Mouse (Mus musculus): ENCODE data around the gene Sec61b. TPM values are rescaled to one million over a fixed set of nuclear protein-coding genes. Genes with fewer than 3 reads are reported as not detected.

Sec61b gene
- 253 and 291 TPM in 2 replicates for polyA plus RNA-seq (2015; fragmentation: Nextera tagmentation; extraction: Ambion mirVana)

GRCm38 (mm10) chr4:47473968-47474729, at the start of gene Sec61b, which contains the start of gene Alg2:
Gene Sec61b (plus strand): TSS chr4:47474658.
Gene Alg2 (minus strand): TSS chr4:47474333.
- peaks cover 11% of the 10 kb centered on the region; the same call in 1 of the 2 replicates for H3K9me3 ChIP-seq
- ATAC-seq (ENCODE audit: low read depth) = peak; percentile 98
- H3K27me3 ChIP-seq = no peaks in the 10 kb centered on the region
- H3K4me2 ChIP-seq = peak within 1 kb of the TSS; percentile 70
- H3K4me1 ChIP-seq (replicated peaks) = peaks cover 39% of the 10 kb centered on the region
- H3K4me3 ChIP-seq = peak within 1 kb of the TSS; percentile 89
- peak within 1 kb of the TSS; percentile 99 for H3K27ac ChIP-seq (replicated peaks)
- under 1% methylated on average over 55 of the region's 58 CpGs for WGBS
- H3K36me3 ChIP-seq = peaks cover 65% of the 10 kb centered on the region
- peak within 1 kb of the TSS; percentile 95 for H3K9ac ChIP-seq

GRCm38 (mm10) chr4:47425247-47425830, 49.1 kb upstream of the Sec61b start:
- Histone ChIP-seq H3K9me3 (no peaks in the 10 kb centered on the region; the same call in 1 of the 2 replicates), H3K36me3 (no peaks in the 10 kb centered on the region), H3K4me2 (no peak overlapping the region), H3K4me1 (replicated peaks) (peaks cover 17% of the 10 kb centered on the region), H3K27me3 (peaks cover 23% of the 10 kb centered on the region), H3K9ac (no peak overlapping the region), H3K27ac (replicated peaks) (no peak overlapping the region), H3K4me3 (no peak overlapping the region)
- no peak for ATAC-seq (ENCODE audit: low read depth)
- WGBS = 73% methylated on average over 5 of the region's 16 CpGs

- Histone ChIP-seq H3K27ac (replicated peaks) (no peak overlapping the region), H3K36me3 (no peaks in the 10 kb centered on the region), H3K4me1 (replicated peaks) (peaks cover 17% of the 10 kb centered on the region), H3K9ac (no peak overlapping the region), H3K27me3 (peaks cover 28% of the 10 kb centered on the region), H3K4me3 (no peak overlapping the region), H3K9me3 (no peaks in the 10 kb centered on the region; the same call in 1 of the 2 replicates), H3K4me2 (no peak overlapping the region)
- ATAC-seq (ENCODE audit: low read depth) = no peak
- 71% methylated on average over 3 of the region's 3 CpGs for WGBS
Observed at GRCm38 (mm10) chr4:47427606-47428005, 46.9 kb upstream of the Sec61b start.

GRCm38 (mm10) chr4:47430557-47430956, 43.9 kb upstream of the Sec61b start:
- H3K4me2 ChIP-seq = no peak overlapping the region
- no peak overlapping the region for H3K4me3 ChIP-seq
- WGBS = 75% methylated on average over 6 of the region's 6 CpGs
- ATAC-seq (ENCODE audit: low read depth) = no peak
- peaks cover 28% of the 10 kb centered on the region for H3K27me3 ChIP-seq
- H3K36me3 ChIP-seq = no peaks in the 10 kb centered on the region
- peaks cover 20% of the 10 kb centered on the region for H3K4me1 ChIP-seq (replicated peaks)
- no peak overlapping the region for H3K9ac ChIP-seq
- no peaks in the 10 kb centered on the region; the same call in 1 of the 2 replicates for H3K9me3 ChIP-seq
- H3K27ac ChIP-seq (replicated peaks) = no peak overlapping the region

- 87% methylated on average over 5 of the region's 5 CpGs for WGBS
Observed at GRCm38 (mm10) chr4:47431081-47431480, 43.4 kb upstream of the Sec61b start.

GRCm38 (mm10) chr4:47432766-47433165, 41.7 kb upstream of the Sec61b start:
- H3K27ac ChIP-seq (replicated peaks) = no peak overlapping the region
- H3K36me3 ChIP-seq = no peaks in the 10 kb centered on the region
- peaks cover 40% of the 10 kb centered on the region for H3K4me1 ChIP-seq (replicated peaks)
- H3K9me3 ChIP-seq = no peaks in the 10 kb centered on the region; the same call in 1 of the 2 replicates
- 74% methylated on average over 6 of the region's 7 CpGs for WGBS
- no peak for ATAC-seq (ENCODE audit: low read depth)
- peaks cover 16% of the 10 kb centered on the region for H3K27me3 ChIP-seq
- no peak overlapping the region for H3K4me2 ChIP-seq
- no peak overlapping the region for H3K9ac ChIP-seq
- no peak overlapping the region for H3K4me3 ChIP-seq

More at GRCm38 (mm10) chr4:47431081-47431480, 43.4 kb upstream of the Sec61b start:
- peaks cover 28% of the 10 kb centered on the region for H3K27me3 ChIP-seq
- H3K27ac ChIP-seq (replicated peaks) = no peak overlapping the region
- no peak overlapping the region for H3K9ac ChIP-seq
- no peak overlapping the region for H3K4me2 ChIP-seq
- H3K36me3 ChIP-seq = no peaks in the 10 kb centered on the region
- H3K9me3 ChIP-seq = no peaks in the 10 kb centered on the region; the same call in 1 of the 2 replicates
- H3K4me1 ChIP-seq (replicated peaks) = peaks cover 26% of the 10 kb centered on the region
- no peak overlapping the region for H3K4me3 ChIP-seq
- no peak for ATAC-seq (ENCODE audit: low read depth)

- H3K27ac ChIP-seq (replicated peaks) = no peak overlapping the region
- H3K36me3 ChIP-seq = no peaks in the 10 kb centered on the region
- no peak overlapping the region for H3K4me2 ChIP-seq
- H3K4me1 ChIP-seq (replicated peaks) = peaks cover 56% of the 10 kb centered on the region
- H3K27me3 ChIP-seq = peaks cover 4% of the 10 kb centered on the region; the same call in 1 of the 2 replicates
- 63% methylated on average over 12 of the region's 12 CpGs for WGBS
- H3K4me3 ChIP-seq = no peak overlapping the region
- H3K9ac ChIP-seq = no peak overlapping the region
- no peaks in the 10 kb centered on the region for H3K9me3 ChIP-seq
- no peak for ATAC-seq (ENCODE audit: low read depth)
Observed at GRCm38 (mm10) chr4:47435131-47435530, 39.3 kb upstream of the Sec61b start.

GRCm38 (mm10) chr4:47435566-47436360, 38.7 kb upstream of the Sec61b start:
- ATAC-seq (ENCODE audit: low read depth) = no peak
- Histone ChIP-seq H3K27ac (replicated peaks) (peak overlapping the region; percentile 39), H3K36me3 (no peaks in the 10 kb centered on the region), H3K9ac (no peak overlapping the region), H3K27me3 (peaks cover 4% of the 10 kb centered on the region; the same call in 1 of the 2 replicates), H3K9me3 (no peaks in the 10 kb centered on the region), H3K4me3 (no peak overlapping the region), H3K4me2 (0 out of 2 replicates have a peak overlapping the region, but pooled peaks have one; percentile 0), H3K4me1 (replicated peaks) (peaks cover 62% of the 10 kb centered on the region)
- 42% methylated on average over 28 of the region's 28 CpGs for WGBS

GRCm38 (mm10) chr4:47437365-47438340, 36.8 kb upstream of the Sec61b start:
- H3K4me3 ChIP-seq = peak overlapping the region; percentile 46
- no peaks in the 10 kb centered on the region for H3K27me3 ChIP-seq
- WGBS = 2% methylated on average over 33 of the region's 33 CpGs
- H3K9ac ChIP-seq = peak overlapping the region; percentile 82
- peak overlapping the region; percentile 83 for H3K27ac ChIP-seq (replicated peaks)
- peak overlapping the region; percentile 86 for H3K4me2 ChIP-seq
- ATAC-seq (ENCODE audit: low read depth) = peak; percentile 87
- H3K4me1 ChIP-seq (replicated peaks) = peaks cover 66% of the 10 kb centered on the region
- H3K9me3 ChIP-seq = no peaks in the 10 kb centered on the region
- no peaks in the 10 kb centered on the region for H3K36me3 ChIP-seq

GRCm38 (mm10) chr4:47438956-47439355, 35.5 kb upstream of the Sec61b start:
- H3K4me1 ChIP-seq (replicated peaks) = peaks cover 59% of the 10 kb centered on the region
- 73% methylated on average over 6 of the region's 6 CpGs for WGBS
- no peak overlapping the region for H3K27ac ChIP-seq (replicated peaks)

GRCm38 (mm10) chr4:47440951-47441350, 33.5 kb upstream of the Sec61b start:
- no peaks in the 10 kb centered on the region for H3K27me3 ChIP-seq
- H3K4me2 ChIP-seq = no peak overlapping the region
- peaks cover 42% of the 10 kb centered on the region for H3K4me1 ChIP-seq (replicated peaks)
- no peaks in the 10 kb centered on the region for H3K36me3 ChIP-seq
- no peak for ATAC-seq (ENCODE audit: low read depth)
- H3K9me3 ChIP-seq = no peaks in the 10 kb centered on the region
- peak overlapping the region; percentile 67 for H3K27ac ChIP-seq (replicated peaks)
- no peak overlapping the region for H3K4me3 ChIP-seq
- no peak overlapping the region for H3K9ac ChIP-seq
- 83% methylated on average over 11 of the region's 11 CpGs for WGBS

More at GRCm38 (mm10) chr4:47438956-47439355, 35.5 kb upstream of the Sec61b start:
- Histone ChIP-seq H3K9me3 (no peaks in the 10 kb centered on the region), H3K4me3 (no peak overlapping the region), H3K4me2 (no peak overlapping the region), H3K27me3 (no peaks in the 10 kb centered on the region), H3K9ac (no peak overlapping the region), H3K36me3 (no peaks in the 10 kb centered on the region)
- no peak for ATAC-seq (ENCODE audit: low read depth)
